Mouse (Mus musculus): ENCODE measurements around the gene Serpine1.
A peak's percentile ranks its signal among the peaks of the same experiment; 100 is the strongest.

Gene Serpine1

DNA sequence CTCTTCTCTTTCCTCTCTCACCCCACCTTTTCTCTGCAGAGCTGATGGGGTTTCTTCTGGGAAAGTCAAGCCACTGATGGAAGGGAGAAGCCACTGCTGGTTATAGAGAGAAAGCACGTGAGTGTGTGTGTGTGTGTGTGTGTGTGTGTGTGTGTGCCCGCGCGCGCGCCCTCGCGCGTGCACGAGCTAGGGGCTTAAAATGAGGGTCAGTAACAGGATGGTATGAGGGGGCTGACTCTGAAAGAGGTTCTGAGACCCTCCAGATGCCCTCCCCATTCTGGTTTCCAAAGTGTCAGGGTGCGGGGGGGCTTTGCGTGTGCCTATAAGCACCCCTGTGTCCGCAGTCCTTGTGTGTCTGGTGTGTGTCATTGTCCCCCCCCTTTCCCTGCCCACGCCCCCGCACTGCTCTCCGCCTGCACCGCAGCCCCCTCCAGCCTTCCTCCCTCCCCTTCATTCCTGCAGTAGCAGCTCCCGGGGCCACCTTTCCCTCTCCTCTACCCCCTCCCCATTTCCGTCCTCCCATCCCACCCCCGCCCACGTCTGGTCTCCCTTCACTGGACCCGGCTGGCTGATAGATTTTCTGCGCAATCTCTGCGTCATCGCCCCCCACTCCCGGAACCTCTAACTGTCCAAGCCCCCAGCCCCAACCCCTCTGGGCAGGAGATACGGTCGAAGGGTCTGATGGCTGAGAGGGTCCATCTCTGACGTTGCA, 43.4 kb downstream of the Serpine1 start:
- no peak for DNase-seq (ENCODE audit: extremely low read depth, insufficient read length, low spot score)

DNA sequence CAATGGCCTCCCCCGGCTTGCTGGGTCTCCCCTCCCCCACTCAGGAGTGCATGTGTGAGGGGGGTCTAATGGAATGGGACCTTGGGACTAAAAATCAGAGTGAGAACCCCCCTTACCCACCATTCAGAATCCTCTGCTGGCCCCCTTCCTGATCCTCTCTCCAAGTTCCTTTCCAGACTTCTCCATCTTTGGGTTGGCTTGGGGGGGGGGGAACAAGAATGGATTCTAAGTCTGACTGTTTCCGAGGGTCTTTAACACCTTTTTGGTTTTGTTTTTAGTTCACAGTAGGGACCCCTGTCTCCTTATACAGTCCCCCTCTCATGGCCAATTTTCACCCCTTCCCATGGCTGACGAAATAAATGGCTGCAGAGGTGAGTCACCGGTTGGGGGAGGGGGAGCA, 46.0 kb downstream of the Serpine1 start, which contains the start of gene Vgf:
Gene Vgf, plus strand, starts transcription at position 301 of the 400 bp plus-strand sequence.
- no peak for DNase-seq (ENCODE audit: extremely low read depth, insufficient read length, low spot score)

DNA sequence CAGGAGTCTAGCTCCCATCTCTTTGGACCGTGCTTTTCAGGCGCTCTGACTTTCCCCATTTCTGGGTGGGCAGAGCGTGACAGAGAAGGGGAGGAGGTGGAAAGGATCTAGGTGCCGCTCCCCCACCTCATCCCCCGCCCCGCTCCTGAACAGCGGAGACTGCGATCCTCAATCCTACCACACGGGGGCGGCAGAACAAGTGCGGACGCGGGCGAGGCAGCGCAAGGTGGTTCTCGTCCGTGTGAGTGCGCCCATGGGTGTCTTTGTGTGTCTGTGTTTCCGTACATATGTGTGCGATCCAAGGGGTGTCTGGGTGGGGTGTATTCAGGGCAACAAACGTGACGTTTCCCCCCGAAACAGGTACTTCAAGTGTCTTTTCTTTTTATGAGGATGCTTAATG, 46.9 kb downstream of the Serpine1 start:
- DNase-seq (ENCODE audit: extremely low read depth, insufficient read length, low spot score): peak; percentile 81

DNA sequence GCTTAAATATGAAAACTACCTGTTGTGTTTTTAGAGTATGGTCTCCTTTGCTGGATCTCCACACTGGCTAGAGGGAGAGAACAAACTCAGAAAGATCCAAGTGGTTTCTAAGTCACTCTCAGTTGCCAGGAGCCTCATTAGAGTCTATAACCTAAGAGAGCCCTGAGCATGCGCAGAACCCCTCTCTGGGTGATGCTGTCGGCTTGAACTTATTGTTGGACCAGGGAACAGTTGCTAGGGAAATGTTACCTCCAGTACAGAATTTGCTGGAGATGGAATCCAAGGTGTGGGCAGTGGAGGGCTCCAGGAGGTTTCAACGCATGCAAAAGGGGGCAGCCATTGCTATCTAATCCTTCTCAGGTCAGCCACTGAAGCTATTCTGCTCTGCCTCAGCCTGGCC, 47.8 kb downstream of the Serpine1 start:
- no peak for DNase-seq (ENCODE audit: extremely low read depth, insufficient read length, low spot score)

DNA sequence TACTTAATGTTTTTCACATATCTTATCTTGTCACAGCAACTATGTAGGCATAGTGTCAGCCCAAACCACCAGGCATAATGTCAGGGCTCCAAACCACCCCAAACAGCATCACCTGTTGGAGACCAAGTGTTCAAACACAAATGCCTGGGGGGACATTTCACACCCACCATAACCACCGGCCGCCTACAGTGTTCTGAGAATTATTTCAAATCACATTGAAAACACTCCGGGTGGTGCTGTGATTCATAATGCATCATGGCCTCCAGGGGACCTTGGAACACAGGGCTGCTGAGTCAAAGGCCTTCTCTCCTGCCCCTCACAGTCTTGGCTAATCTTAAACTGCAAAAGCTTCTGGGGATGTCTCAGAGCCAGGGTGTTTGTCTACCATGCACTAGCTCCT, 56.2 kb downstream of the Serpine1 start:
- DNase-seq (ENCODE audit: extremely low read depth, insufficient read length, low spot score): peak; percentile 59

DNA sequence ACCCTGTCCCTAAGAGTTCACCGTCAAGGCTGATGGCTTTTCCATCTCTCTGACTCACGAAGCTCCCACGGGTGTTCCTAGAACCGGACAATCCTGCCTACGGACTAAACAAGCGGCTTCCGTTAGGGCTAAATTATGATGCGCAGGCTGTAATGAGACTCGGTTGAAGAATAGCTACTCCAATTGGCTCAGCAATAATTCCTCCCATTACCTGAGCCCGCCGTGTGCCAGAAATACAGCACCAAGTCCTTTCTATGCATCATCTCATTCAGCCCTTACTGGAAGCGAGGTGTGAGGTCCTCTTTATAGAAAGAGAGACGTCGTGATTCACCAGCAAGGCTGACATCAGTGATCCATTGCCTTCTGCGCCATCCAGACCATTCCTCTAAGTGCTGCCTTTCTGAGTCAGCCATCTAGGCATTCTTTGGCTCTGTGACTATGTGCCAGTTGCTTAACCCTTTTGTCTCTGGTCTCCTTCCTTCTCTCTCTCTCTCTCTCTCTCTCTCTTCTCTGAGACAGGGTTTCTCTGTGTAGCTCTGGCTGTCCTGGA, 59.6 kb downstream of the Serpine1 start:
- peak; percentile 70 for DNase-seq (ENCODE audit: extremely low read depth, insufficient read length, low spot score)

Measured in 3134 (cell line).